12 mouse cellular contexts compared by ENCODE assay signal in the genomic region with DNA sequence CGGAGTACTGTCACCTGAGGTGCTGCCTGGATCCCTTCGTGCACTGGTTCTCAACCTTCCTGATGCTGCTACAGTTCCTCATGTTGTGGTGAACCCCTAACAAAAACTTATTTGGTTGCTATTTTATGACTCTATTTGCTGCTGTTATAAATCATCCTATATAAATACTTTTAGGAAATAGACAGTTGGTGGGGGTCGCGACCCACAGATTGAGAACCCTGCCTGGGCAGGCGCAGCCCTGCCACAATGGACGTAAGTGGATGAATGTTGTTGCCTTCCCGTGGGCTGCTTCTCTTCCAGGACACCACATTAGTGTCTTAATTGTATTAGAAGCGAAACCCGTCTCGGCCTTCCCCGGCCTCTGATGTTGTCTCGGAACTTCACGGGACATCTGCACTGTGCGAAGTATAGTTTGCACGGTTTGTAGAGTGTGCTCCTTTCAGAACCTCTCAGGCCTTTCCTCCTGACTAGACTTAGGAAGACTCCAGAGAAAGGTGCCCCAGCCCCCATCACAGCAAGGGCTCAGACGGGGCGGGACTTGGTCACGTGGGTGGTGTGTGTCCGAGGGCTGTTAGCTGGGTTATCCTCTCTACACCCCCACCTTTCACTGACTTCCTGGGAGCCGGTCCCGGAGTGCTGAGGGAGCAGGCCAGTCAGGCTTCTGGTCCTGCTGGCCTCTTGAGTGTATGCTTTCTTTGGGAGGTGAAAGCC. TPM values are rescaled to one million over a fixed set of nuclear protein-coding genes. Genes with fewer than 3 reads are reported as not detected.
DNase-seq lines count a peak whose midpoint lies in the region; ATAC-seq lines count a peak whose summit lies in the region.
"Had no signal": no experiment of that assay in that cellular context is flagged by ENCODE, and none has a peak within 500 bp of the region (broad histone marks: within the 10 kb centered on the region; RNA-seq: fewer than 3 reads in every experiment).

No protein-coding gene starts in this region.

- H3K36me3 ChIP-seq in heart, embryonic 14.5 days (ENCODE audit: control insufficient read depth, insufficient read depth, low read length): no peaks in the 10 kb centered on the region
- H3K36me3 ChIP-seq in hindbrain, embryonic 14.5 days (replicated peaks; ENCODE audit: control insufficient read depth, insufficient read depth): no peaks in the 10 kb centered on the region
- H3K36me3 ChIP-seq: neural tube, embryonic 13.5 days had no signal

- H3K4me2 ChIP-seq in heart, embryonic 14.5 days (ENCODE audit: low read length): peak overlapping the region; percentile 32
- H3K4me2 ChIP-seq in hindbrain, embryonic 14.5 days (replicated peaks): no peak overlapping the region
- H3K4me2 ChIP-seq: neural tube, embryonic 13.5 days had no signal

- H3K9me3 ChIP-seq in heart, embryonic 14.5 days (ENCODE audit: control insufficient read depth, low read length): no peaks in the 10 kb centered on the region
- H3K9me3 ChIP-seq in hindbrain, embryonic 14.5 days (ENCODE audit: control insufficient read depth, low read length): no peaks in the 10 kb centered on the region
- H3K9me3 ChIP-seq: neural tube, embryonic 13.5 days had no signal

- H3K9ac ChIP-seq in heart, embryonic 14.5 days (ENCODE audit: low read length): peak overlapping the region; percentile 12
- no peak overlapping the region for H3K9ac ChIP-seq in hindbrain, embryonic 14.5 days
- H3K9ac ChIP-seq: neural tube, embryonic 13.5 days had no signal

- no peak overlapping the region for H3K27ac ChIP-seq in heart, embryonic 14.5 days (replicated peaks in 1 of 2; ENCODE audit: control insufficient read depth in 1 of 2, insufficient read depth in 1 of 2, low read depth in 2 of 2, low read length in 2 of 2)
- no peak overlapping the region for H3K27ac ChIP-seq in hindbrain, embryonic 14.5 days
- H3K27ac ChIP-seq: layer of hippocampus, adult 2 months; neural tube, embryonic 13.5 days had no signal

- intact Hi-C loops in heart, postnatal 36 days (cut with DNase I): no loop called here
- intact Hi-C loops in left cerebral cortex, postnatal 36 days (cut with DNase I): no loop called here

- DNase-seq in heart, postnatal 36 days: no peak
- DNase-seq in MN1 (ENCODE audit: low spot score): peak; percentile 57
- peak; percentile 67 to 83 for DNase-seq in kidney, postnatal 25 days
- DNase-seq in lung, postnatal 4 days: peak; percentile 43 to 67
- DNase-seq in hindbrain, embryonic 14.5 days (ENCODE audit: low spot score): no peak
- no peak for DNase-seq in B cell, adult 2 months
- no peak for DNase-seq in left cerebral cortex, postnatal 36 days (ENCODE audit: low spot score in 2 of 2)
- DNase-seq: cerebellum, postnatal 10 days had no signal

- WGBS in heart, embryonic 14.5 days: 48% methylated on average over 21 of the region's 21 CpGs
- 56% methylated on average over 21 of the region's 21 CpGs for WGBS in hindbrain, embryonic 14.5 days

- ATAC-seq in heart, embryonic 14.5 days (ENCODE audit: insufficient number of reproducible peaks, insufficient read depth, low FRiP score, low read depth): 0 out of 2 replicates have a peak, but pooled peaks have one; percentile 18
- no peak for ATAC-seq in hindbrain, embryonic 14.5 days (ENCODE audit: low FRiP score)
- ATAC-seq: CD4-positive, CD25-positive, alpha-beta regulatory T cell, adult 4 months had no signal

- peaks cover 28 to 34% of the 10 kb centered on the region in 2 experiments for H3K4me1 ChIP-seq in heart, embryonic 14.5 days (ENCODE audit: control insufficient read depth in 2 of 2, insufficient read depth in 2 of 2, low read length in 2 of 2)
- H3K4me1 ChIP-seq in hindbrain, embryonic 14.5 days (replicated peaks; ENCODE audit: control insufficient read depth, insufficient read depth, low read length): peaks cover 13% of the 10 kb centered on the region; the same call in 1 of the 2 replicates

- H3K4me3 ChIP-seq in heart, embryonic 14.5 days (ENCODE audit: control insufficient read depth in 1 of 2, insufficient read depth in 1 of 2, low read depth in 1 of 2, low read length in 2 of 2): no peak overlapping the region
- H3K4me3 ChIP-seq in hindbrain, embryonic 14.5 days (replicated peaks; ENCODE audit: low read length): no peak overlapping the region
- H3K4me3 ChIP-seq: layer of hippocampus, adult 2 months; neural tube, embryonic 13.5 days had no signal

- no peaks in the 10 kb centered on the region for H3K27me3 ChIP-seq in heart, embryonic 14.5 days (ENCODE audit: control insufficient read depth, insufficient read depth, low read length)
- H3K27me3 ChIP-seq in hindbrain, embryonic 14.5 days (ENCODE audit: control insufficient read depth, insufficient read depth, low read length): no peaks in the 10 kb centered on the region
- H3K27me3 ChIP-seq: neural tube, embryonic 13.5 days had no signal

RNA-seq across cellular contexts. Expression of gene Adnp, which starts 40.0 kb away (rescaled TPM):
- polyA plus RNA-seq in heart, embryonic 14.5 days (2014; fragmentation: Nextera tagmentation; extraction: Ambion mirVana): 8.7 and 11.0 TPM in 2 replicates
- total RNA-seq in heart, postnatal 36 days (2021): 10 to 100 TPM; 32.6 to 33.2 TPM
- 4.7 and 5.4 TPM in 2 replicates for polyA plus RNA-seq in hindbrain, embryonic 14.5 days (2014; fragmentation: Nextera tagmentation; extraction: Ambion mirVana)
- 10 to 100 TPM; 80.9 to 85.3 TPM for total RNA-seq in left cerebral cortex, postnatal 36 days (2021)

Comparison
In these comparisons a context has a peak if more than half of its experiments do, and no peak if none do; other contexts are left out.
1. DNase-seq: peak in MN1 (single experiment), kidney, postnatal 25 days (2 of 2) and lung, postnatal 4 days (2 of 2); none in heart, postnatal 36 days (0 of 2), hindbrain, embryonic 14.5 days (single experiment), B cell, adult 2 months (0 of 2) and left cerebral cortex, postnatal 36 days (0 of 2).